Mouse (Mus musculus) heart, postnatal 0 days (tissue): ENCODE results near the gene Tiam1. TPM values are rescaled to one million over a fixed set of nuclear protein-coding genes. Genes with fewer than 3 reads are reported as not detected.

Experiments used
- ATAC-seq: fragments of 200-750 bp; cut with Nextera tagmentation; 2 replicates; pipeline ENCODE4 v1.8.0; 2017; ENCODE audit warnings: low read depth, moderate number of reproducible peaks, moderate library complexity; ENCODE audit not compliant: insufficient read depth
- DNase-seq: peaks from one replicate; pipeline ENCODE4 v3.0.0-alpha.2; 2016; ENCODE audit warnings: low spot score
- H3K27ac ChIP-seq: fragments of 300-500 bp; sonication (generic); 2 replicates; pipeline ENCODE4 v1.5.1; 2014; ENCODE audit warnings: low read depth, mild to moderate bottlenecking
- H3K27me3 ChIP-seq: fragments of 300-500 bp; sonication (generic); 2 replicates; pipeline ENCODE4 v1.6.1; 2014; ENCODE audit warnings: low read length, mixed read lengths; ENCODE audit not compliant: control insufficient read depth, insufficient read depth
- H3K36me3 ChIP-seq: fragments of 300-500 bp; sonication (generic); replicated peaks from 2 replicates; pipeline ENCODE4 v1.6.1; 2014; ENCODE audit warnings: low read length, mixed read lengths; ENCODE audit not compliant: control insufficient read depth, insufficient read depth
- H3K4me1 ChIP-seq: fragments of 300-500 bp; sonication (generic); 2 replicates; pipeline ENCODE4 v1.6.1; 2014; ENCODE audit warnings: antibody characterized with exemption; ENCODE audit not compliant: control insufficient read depth, insufficient read depth
- H3K4me2 ChIP-seq: fragments of 300-500 bp; sonication (generic); 2 replicates; pipeline ENCODE4 v1.6.1; 2014; ENCODE audit warnings: low read depth, mild to moderate bottlenecking, low read length, moderate library complexity
- H3K4me3 ChIP-seq: fragments of 300-500 bp; sonication (generic); 2 replicates; pipeline ENCODE4 v1.5.1; 2014; ENCODE audit warnings: low read depth, low read length
- H3K9ac ChIP-seq: fragments of 300-500 bp; sonication (generic); replicated peaks from 2 replicates; pipeline ENCODE4 v1.6.1; 2014; ENCODE audit warnings: low read depth, low read length, mixed read lengths
- H3K9me3 ChIP-seq: fragments of 300-500 bp; sonication (generic); replicated peaks from 2 replicates; pipeline ENCODE4 v1.6.1; 2016; ENCODE audit warnings: low read length; ENCODE audit not compliant: control insufficient read depth
- CTCF ChIP-seq: IDR thresholded peaks from 2 replicates; pipeline ENCODE4 v1.5.1; 2016; ENCODE audit warnings: antibody characterized with exemption, control low read depth, low read depth
- EP300 ChIP-seq: IDR thresholded peaks from 2 replicates; pipeline ENCODE4 v1.6.1; 2016; ENCODE audit warnings: antibody characterized with exemption, low read depth
- WGBS: fragments of 180-500 bp; shearing (Covaris S2); extraction: QIAGEN DNeasy Blood & Tissue Kit; methylation state at CpG from one replicate; pipeline ENCODE4 v1.1.7; 2014; 5-methylcytosine and 5-hydroxymethylcytosine counted together
- polyA plus RNA-seq: library from polyadenylated mRNA; unstranded; fragments of >200 nt; fragmentation: Nextera tagmentation; extraction: Ambion mirVana; gene quantifications from 2 replicates; pipeline ENCODE4 v1.2.1, GENCODE M21; 2015
- total RNA-seq: library from RNA; depleted of rRNA; stranded (reverse); fragments of >200 nt; gene quantifications from 2 replicates; pipeline ENCODE4 v1.2.3, GENCODE M21; 2014; ENCODE audit warnings: low replicate concordance

Gene Tiam1
- total and polyA plus RNA-seq, 2 experiments from 2014 or later = 2.6 to 3.6 TPM

GRCm38 (mm10) chr16:89917404-89917803 is 226.2 kb downstream of the Tiam1 start:
- no peak overlapping the region for H3K27ac ChIP-seq
- ATAC-seq (no peak), DNase-seq (no peak)
- no peak overlapping the region for H3K4me3 ChIP-seq
- H3K9me3 ChIP-seq = no peaks in the 10 kb centered on the region
- TF ChIP-seq EP300 (no peak), CTCF (no peak)
- 94% methylated on average over 15 of the region's 15 CpGs for WGBS
- no peak overlapping the region for H3K4me2 ChIP-seq
- no peaks in the 10 kb centered on the region for H3K4me1 ChIP-seq
- H3K36me3 ChIP-seq = no peaks in the 10 kb centered on the region
- H3K27me3 ChIP-seq = no peaks in the 10 kb centered on the region
- no peak overlapping the region for H3K9ac ChIP-seq

GRCm38 (mm10) chr16:89914946-89915345 is 228.6 kb downstream of the Tiam1 start:
- Histone ChIP-seq H3K4me3 (no peak overlapping the region), H3K27me3 (no peaks in the 10 kb centered on the region), H3K9ac (no peak overlapping the region), H3K27ac (no peak overlapping the region), H3K4me2 (no peak overlapping the region), H3K9me3 (no peaks in the 10 kb centered on the region), H3K36me3 (no peaks in the 10 kb centered on the region), H3K4me1 (0 out of 2 replicates have a peak, but pooled peaks cover 3% of the 10 kb centered on the region)
- ATAC-seq (no peak), DNase-seq (no peak)
- WGBS = 93% methylated on average over 4 of the region's 4 CpGs
- TF ChIP-seq CTCF (no peak), EP300 (no peak)

GRCm38 (mm10) chr16:89912686-89913375 is 230.7 kb downstream of the Tiam1 start:
- TF ChIP-seq EP300 = no peak
- no peak for TF ChIP-seq CTCF
- Histone ChIP-seq H3K9ac (no peak overlapping the region), H3K9me3 (no peaks in the 10 kb centered on the region), H3K27ac (no peak overlapping the region), H3K36me3 (no peaks in the 10 kb centered on the region), H3K4me3 (no peak overlapping the region), H3K27me3 (no peaks in the 10 kb centered on the region), H3K4me1 (0 out of 2 replicates have a peak, but pooled peaks cover 3% of the 10 kb centered on the region), H3K4me2 (no peak overlapping the region)
- ATAC-seq (no peak), DNase-seq (peak; percentile 23)
- 54% methylated on average over 8 of the region's 8 CpGs for WGBS

- Histone ChIP-seq H3K4me1 (0 out of 2 replicates have a peak, but pooled peaks cover 3% of the 10 kb centered on the region), H3K36me3 (no peaks in the 10 kb centered on the region), H3K9me3 (no peaks in the 10 kb centered on the region), H3K9ac (no peak overlapping the region), H3K27ac (no peak overlapping the region), H3K27me3 (no peaks in the 10 kb centered on the region), H3K4me2 (peak overlapping the region; percentile 30; the same call in 1 of the 2 replicates), H3K4me3 (no peak overlapping the region)
- no peak for TF ChIP-seq EP300
- TF ChIP-seq CTCF = no peak
- ATAC-seq (no peak), DNase-seq (no peak)
- 70% methylated on average over 26 of the region's 26 CpGs for WGBS
Measured at GRCm38 (mm10) chr16:89909393-89910068, 234.0 kb downstream of the Tiam1 start.

- H3K36me3 ChIP-seq = no peaks in the 10 kb centered on the region
- no peaks in the 10 kb centered on the region for H3K27me3 ChIP-seq
- 0 out of 2 replicates have a peak, but pooled peaks cover 3% of the 10 kb centered on the region for H3K4me1 ChIP-seq
- H3K4me3 ChIP-seq = no peak overlapping the region
- TF ChIP-seq CTCF = no peak
- TF ChIP-seq EP300 = no peak
- H3K9ac ChIP-seq = no peak overlapping the region
- no peaks in the 10 kb centered on the region for H3K9me3 ChIP-seq
- no peak overlapping the region for H3K4me2 ChIP-seq
- DNase-seq (no peak), ATAC-seq (no peak)
- no peak overlapping the region for H3K27ac ChIP-seq
- WGBS = 88% methylated on average over 9 of the region's 9 CpGs
Measured at GRCm38 (mm10) chr16:89907651-89908050, 235.9 kb downstream of the Tiam1 start.
